Mouse (Mus musculus) left cerebral cortex, adult 2 months (tissue): ENCODE data around the gene Dnase1l3. TPM values are rescaled to one million over a fixed set of nuclear protein-coding genes. Genes with fewer than 3 reads are reported as not detected.
A peak's percentile ranks its signal among the peaks of the same experiment; 100 is the strongest.

ENCODE experiments used
- DNase-seq, 2 experiments: peaks; one replicate each; pipeline ENCODE4 v3.0.0; 2021 to 2022; ENCODE audit warnings: low spot score in 2 of 2, mixed read lengths in 1 of 2; ENCODE audit errors: extremely low spot score in 1 of 2
- H3K27ac ChIP-seq: fragments of 200-600 bp; 2 replicates; pipeline ENCODE4 v1.8.1; 2022
- H3K4me3 ChIP-seq: fragments of 200-600 bp; 2 replicates; pipeline ENCODE4 v1.8.1; 2022
- CTCF ChIP-seq: fragments of 200-600 bp; IDR thresholded peaks from 2 replicates; pipeline ENCODE4 v1.8.1; 2022; ENCODE audit warnings: antibody characterized with exemption, mild to moderate bottlenecking, moderate library complexity
- intact Hi-C: fragments of 180-260 bp; cut with DNase I; formaldehyde crosslinking; loops from one replicate; pipeline ENCODE4 v1.15.1; 2025
- long read RNA-seq, 2 experiments: library from polyadenylated mRNA; stranded (forward); transcript quantifications; one replicate each; pipeline ENCODE4 v2.0.0; 2021; ENCODE audit warnings: borderline mapping rate in 2 of 2
- total RNA-seq, 2 experiments: library from RNA; stranded (reverse); gene quantifications; 2 replicates each; pipeline ENCODE4 v1.2.3; 2021

The Dnase1l3 gene
- under 1 TPM in 1 of 2 experiments, not detected in 1; 0.07 TPM for total RNA-seq
- long read RNA-seq, experiment 1, result 0 reads
- long read RNA-seq, experiment 2, partial matches to known transcripts, result 0 of 2 reads
- long read RNA-seq, experiment 2, other reads (novel, unspliced or antisense), result 2 of 2 reads

DNA sequence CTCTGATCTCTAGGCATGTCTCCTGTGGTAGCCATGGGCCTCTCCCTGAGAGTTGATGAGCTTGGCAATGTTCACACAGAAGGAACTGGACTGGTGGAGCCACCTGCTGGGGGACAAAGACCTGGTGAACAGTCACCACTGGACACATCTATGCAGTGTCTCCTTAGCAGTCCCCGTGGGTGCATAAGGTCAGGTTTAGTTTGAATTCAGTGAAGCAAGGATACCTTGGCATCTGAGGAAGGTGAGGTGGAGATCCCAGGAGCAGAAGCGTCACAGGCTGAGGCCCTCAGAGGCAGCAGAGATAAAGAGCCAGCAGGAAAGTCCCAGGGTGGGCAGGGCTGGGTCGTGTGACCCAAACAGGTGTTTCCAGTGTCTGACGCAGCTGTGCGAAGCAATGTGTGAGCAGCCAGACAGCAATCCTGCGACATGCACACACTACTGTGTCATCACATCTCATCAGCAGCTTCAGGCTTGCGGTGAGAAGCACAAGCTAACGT lies at the start of gene Dnase1l3:
Gene Dnase1l3 (minus strand): TSS at position 303 of the 497 bp plus-strand sequence.
- TF ChIP-seq CTCF, result peak; percentile 46
- DNase-seq, result no peak
- no peak within 1 kb of the TSS for H3K4me3 ChIP-seq
- no peak within 1 kb of the TSS for H3K27ac ChIP-seq
- intact Hi-C loops, result no loop called here

DNA sequence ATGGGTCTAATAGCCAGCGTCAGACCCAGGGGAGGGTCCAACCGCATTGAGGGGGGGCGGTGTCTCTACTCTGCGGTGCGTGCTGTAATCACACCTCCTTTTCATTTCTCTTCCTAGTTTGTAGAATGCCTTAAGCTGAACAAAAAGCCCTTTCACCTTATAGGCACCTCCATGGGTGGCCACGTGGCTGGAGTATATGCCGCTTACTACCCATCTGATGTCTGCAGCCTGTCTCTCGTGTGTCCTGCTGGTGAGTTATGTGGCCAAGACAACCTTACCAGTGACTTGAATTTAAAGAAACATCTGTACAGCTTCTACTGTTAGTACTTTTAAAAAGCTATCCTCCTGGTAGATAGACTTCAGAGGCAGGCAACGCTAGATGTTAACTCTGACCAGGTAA lies 48.2 kb upstream of the Dnase1l3 start:
- H3K4me3 ChIP-seq, result no peak overlapping the region
- intact Hi-C loops, result no loop called here
- no peak for DNase-seq
- no peak overlapping the region for H3K27ac ChIP-seq
- TF ChIP-seq CTCF, result no peak

DNA sequence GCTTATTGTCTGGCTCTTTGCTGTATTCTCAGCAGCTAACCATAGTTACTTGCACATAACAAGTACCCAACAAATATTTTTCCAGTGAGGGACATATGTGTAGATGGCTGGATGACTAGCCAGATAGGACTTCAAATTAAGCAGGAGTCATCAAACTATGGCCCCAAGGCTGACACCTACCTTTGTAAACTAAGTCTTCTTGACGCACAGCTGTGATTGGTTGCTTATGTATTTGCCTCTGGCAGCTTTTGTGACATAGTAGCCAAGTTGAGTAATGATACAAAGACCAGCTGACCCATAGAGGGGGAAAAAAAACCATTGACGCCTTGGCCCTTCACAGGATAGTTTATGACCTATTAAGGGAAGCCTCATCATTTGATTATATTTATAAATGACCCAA lies 47.7 kb upstream of the Dnase1l3 start:
- no peak overlapping the region for H3K4me3 ChIP-seq
- DNase-seq, result no peak
- intact Hi-C loops, result no loop called here
- H3K27ac ChIP-seq, result no peak overlapping the region
- no peak for TF ChIP-seq CTCF

DNA sequence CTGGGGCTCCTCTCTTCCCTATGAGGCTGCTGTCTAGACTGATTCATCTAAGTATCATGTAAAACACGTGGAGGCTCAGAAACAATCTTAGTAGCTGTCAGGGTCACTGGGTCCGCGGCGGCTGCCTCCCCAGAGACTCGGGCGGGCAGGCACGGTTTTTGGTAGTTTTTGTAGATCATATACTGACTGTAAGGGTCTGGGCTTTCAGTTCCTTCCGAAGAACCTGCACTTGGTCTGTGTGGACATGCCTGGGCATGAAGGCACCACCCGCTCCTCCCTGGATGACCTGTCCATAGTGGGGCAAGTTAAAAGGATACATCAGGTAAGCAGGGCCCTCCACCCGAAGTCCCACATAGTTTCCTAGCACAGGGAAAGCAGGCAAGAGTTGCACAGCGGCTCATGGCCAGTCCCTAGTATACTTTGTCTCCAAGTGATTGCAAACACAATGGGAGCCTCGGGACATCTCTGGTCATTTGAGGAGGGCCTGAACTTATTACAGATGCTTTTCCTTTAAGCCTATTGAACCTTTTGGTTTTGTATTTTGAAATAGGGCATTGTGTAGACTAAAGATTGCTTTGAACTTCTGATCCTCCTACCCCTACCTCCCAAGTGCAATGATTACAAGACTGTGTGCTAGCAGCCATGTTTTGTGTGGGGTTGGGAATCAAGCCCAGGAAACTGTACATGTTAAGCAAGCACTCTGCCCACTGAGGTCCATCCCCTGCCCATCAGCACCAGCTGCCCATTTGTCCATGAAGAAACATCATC lies 46.7 kb upstream of the Dnase1l3 start:
- no peak for TF ChIP-seq CTCF
- intact Hi-C loops, result no loop called here
- H3K4me3 ChIP-seq, result no peak overlapping the region
- no peak for DNase-seq
- H3K27ac ChIP-seq, result no peak overlapping the region

DNA sequence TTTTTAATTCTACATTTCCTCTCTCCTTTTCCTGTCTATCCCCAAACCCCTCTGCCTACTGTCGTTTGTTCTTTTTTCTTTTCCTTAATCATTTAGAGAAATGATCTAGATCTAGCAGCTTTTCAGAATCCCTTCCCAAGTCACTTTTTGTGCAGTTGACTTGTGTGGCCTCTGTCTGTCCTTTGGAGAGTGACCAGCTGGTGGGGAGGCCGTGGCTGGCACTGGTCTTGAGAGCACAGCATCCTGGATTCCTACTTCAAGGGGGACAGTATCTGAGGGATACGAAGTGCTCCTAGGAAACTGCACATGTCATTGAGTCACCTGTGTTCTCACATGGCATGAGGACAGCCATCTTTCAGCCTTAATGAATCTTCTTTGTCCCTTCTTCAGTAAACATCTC lies 45.8 kb upstream of the Dnase1l3 start:
- peak in 1 of 2 experiments; percentile 6 for DNase-seq
- intact Hi-C loops, result no loop called here
- no peak for TF ChIP-seq CTCF
- Histone ChIP-seq H3K27ac (no peak overlapping the region), H3K4me3 (no peak overlapping the region)

DNA sequence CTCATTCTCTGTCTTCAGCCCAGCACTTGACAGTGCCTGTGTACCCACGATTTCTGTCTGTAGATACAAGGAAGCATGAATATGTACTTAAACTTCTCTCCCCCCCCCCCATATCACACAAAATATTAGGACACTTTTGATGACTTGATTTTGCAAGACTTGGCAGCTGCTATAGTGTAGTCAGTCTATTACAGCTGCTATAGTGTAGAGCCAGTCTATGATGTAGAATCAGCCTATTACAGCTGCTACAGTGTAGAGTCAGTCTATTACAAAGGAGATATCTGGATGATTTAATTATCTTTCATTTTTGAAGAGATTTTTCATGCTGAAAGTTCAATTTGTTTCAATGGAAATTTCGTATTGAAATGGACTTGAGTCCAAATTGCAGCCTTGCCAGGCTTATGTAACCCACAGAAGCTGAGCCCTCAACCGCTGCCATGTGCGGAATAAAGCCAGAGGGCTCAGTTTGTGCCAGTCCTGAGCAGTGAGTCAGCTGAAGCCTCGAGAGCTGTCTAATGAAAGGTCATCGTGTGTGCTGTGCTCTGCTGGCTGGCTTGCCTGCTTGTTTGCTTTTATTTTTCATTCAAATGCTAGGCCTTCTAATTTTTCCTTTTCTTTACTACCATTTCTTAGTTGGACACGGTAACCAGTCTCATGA lies 44.5 kb upstream of the Dnase1l3 start:
- peak overlapping the region; percentile 2; the same call in 1 of the 2 replicates for H3K27ac ChIP-seq

DNA sequence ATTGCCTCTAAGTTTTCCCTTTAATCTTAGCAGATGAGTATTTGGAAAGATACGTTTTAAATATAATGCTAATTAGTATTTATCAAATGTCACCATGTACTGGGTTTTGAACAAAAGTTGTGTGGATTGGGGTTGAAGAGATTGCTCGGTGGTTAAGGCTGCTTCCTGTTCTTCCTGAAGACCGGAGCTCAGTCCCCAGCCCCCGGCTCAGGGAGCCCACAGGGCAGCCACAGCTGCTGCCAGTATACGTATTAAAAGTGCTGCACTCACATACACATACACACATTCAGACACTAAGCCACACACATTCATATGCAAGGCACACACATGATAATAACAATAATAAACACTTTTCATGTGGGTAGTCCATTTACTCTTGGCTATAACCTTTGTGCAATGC lies 43.8 kb upstream of the Dnase1l3 start:
- intact Hi-C loops, result loop anchor here (1.0 kb wide), 1 partner anchor 8 kb away; no protein-coding TSS in a partner anchor
- Histone ChIP-seq H3K4me3 (no peak overlapping the region), H3K27ac (peak overlapping the region; percentile 2; the same call in 1 of the 2 replicates)
- TF ChIP-seq CTCF, result no peak
- no peak for DNase-seq

More for the DNA sequence above, 44.5 kb upstream of the Dnase1l3 start:
- no peak for TF ChIP-seq CTCF
- intact Hi-C loops, result loop anchor here (1.0 kb wide), 1 partner anchor 9 kb away; no protein-coding TSS in a partner anchor
- DNase-seq, result peak; percentile 34 to 53
- no peak overlapping the region for H3K4me3 ChIP-seq

DNA sequence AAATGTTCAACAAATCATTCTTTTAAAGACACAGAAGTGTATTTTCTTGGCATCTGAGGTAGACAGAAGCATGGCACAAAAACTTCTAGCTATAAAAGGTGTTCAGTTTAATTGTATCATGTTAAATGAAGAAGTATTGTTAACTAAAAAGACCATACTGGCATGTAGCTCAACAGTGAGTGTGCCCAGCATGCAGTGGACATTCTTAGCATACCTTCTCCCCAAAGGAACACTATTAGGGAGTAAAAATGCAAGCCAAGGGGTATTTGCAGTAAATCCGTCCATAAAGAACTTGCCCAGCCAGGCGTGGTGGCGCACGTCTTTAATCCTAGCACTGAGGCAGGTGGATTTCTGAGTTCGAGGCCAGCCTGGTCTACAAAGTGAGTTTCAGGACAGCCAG lies 42.0 kb upstream of the Dnase1l3 start:
- TF ChIP-seq CTCF, result no peak
- intact Hi-C loops, result no loop called here
- H3K27ac ChIP-seq, result no peak overlapping the region

DNA sequence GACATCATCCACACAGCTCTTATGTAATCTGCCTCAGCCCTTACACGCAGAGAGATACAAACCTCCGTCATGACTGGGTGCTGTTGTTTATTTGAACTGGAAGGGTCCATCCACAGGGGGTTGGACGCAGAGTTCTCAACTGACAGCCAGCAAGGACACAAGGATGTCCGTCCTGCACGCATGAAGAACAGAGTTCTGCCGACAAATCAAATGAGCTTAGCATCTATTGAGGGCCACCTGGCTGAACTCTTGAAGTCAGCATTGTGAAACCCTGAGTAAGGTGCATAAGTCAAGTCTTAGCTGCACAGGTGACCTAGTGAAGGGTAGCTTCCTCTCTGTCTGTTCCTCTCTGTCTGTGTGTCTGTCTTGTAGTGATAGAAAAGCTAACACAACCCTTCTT lies 41.6 kb upstream of the Dnase1l3 start:
- H3K27ac ChIP-seq, result no peak overlapping the region
- no peak for TF ChIP-seq CTCF
- no peak for DNase-seq
- H3K4me3 ChIP-seq, result no peak overlapping the region
- intact Hi-C loops, result no loop called here

More for the DNA sequence above, 42.0 kb upstream of the Dnase1l3 start:
- DNase-seq, result no peak
- H3K4me3 ChIP-seq, result no peak overlapping the region

DNA sequence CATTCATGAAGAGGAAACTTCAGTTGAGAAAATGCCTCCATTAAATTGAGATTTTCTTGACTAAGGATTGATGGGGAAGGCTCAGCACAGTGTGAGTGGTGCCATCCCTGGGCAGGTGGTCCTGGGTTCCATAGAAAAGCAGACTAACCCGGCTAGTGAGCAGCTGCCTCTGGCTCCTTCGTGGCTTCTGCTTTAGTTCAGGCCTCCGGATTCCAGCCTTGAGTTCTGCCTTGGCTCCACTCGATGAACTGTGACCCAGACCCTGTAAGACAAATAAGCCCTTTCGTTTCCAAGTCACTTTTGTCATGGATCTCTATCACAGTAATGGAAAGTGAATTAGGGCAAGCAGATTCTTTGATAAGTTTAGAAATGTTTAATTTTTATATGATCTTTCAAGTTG lies 40.2 kb upstream of the Dnase1l3 start:
- Histone ChIP-seq H3K4me3 (no peak overlapping the region), H3K27ac (no peak overlapping the region)
- DNase-seq, result no peak
- intact Hi-C loops, result no loop called here
- no peak for TF ChIP-seq CTCF

DNA sequence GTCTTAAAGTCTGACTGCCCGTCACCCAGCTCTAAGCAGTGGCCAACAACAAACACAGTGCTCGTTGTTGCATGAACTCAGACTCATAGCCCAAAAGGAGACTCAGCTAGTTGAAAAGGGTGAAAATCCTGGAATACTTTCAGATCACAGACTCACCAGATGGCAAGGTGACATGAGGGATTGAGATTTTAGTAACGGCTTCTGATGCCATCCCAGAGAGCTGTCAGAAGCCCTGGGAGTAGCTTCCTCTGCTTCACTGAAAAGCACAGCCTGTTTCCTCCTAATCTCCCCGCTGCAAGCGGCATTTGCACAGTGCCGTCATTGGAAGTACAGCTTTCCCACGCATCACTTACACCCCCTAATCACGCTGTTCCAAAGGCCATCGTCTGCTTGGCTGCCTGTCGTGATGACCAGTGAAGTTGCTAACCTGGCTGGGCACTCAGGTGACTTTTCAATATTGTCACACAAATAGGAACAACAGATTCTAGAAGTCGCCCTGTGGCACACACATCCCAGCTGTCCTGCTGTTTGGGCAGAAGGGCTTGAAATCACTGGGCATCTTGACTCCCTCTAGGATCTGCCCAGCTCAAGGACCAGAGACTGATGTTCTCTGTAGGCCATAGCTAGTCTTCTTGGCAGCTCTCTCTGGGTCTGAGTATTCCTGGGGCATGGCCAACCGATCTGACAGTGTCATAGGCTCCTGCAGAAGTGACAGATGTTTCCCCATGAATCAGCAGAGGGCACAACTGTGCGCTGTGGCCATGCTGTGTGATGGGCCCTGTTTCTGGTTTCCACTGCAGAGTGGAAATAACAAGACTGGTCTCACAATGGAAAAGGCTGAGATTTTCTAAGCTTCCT lies 37.9 kb upstream of the Dnase1l3 start:
- H3K27ac ChIP-seq, result peak overlapping the region; percentile 61
- peak in 1 of 2 experiments; percentile 42 for DNase-seq
- intact Hi-C loops, result no loop called here

More for the DNA sequence above, 37.9 kb upstream of the Dnase1l3 start:
- no peak overlapping the region for H3K4me3 ChIP-seq
- no peak for TF ChIP-seq CTCF
